Mouse (Mus musculus): ENCODE data around the gene Mfap3.

- no peak for TF ChIP-seq CTCF (IDR thresholded peaks at IDR 0.05; ENCODE audit: extremely low read depth, insufficient read depth, low read length)
- TF ChIP-seq POLR2A (IDR thresholded peaks at IDR 0.05; ENCODE audit: extremely low read depth, insufficient read depth, low read length), result no peak
These were observed 40.4 kb upstream of the Mfap3 start for GRCm38 (mm10) chr11:57478077-57478476.
